Mouse (Mus musculus) erythroblast, embryonic 14.5 days (primary cell): ENCODE results near the gene Btnl4.
"Not testable (repeated sequence)": the region's sequence is repeated elsewhere in the genome, so short reads cannot be mapped to it uniquely, and the experiment has no call there.

ENCODE experiments used
- GATA1 ChIP-seq: IDR thresholded peaks from 2 replicates; pipeline ENCODE4 v1.6.1; 2012; ENCODE audit warnings: low read length, inconsistent platforms, mixed read lengths
- TAL1 ChIP-seq: IDR thresholded peaks from 3 replicates; pipeline ENCODE4 v1.6.1; 2012; ENCODE audit warnings: low read length, inconsistent platforms, mixed read lengths

GRCm38 (mm10) chr17:34511723-34512122 lies 34.6 kb upstream of the Btnl4 start:
- TF ChIP-seq GATA1, TAL1: not testable (repeated sequence)
